Mouse (Mus musculus) megakaryocyte, embryonic 14.5 days (primary cell): ENCODE measurements around the gene 1190005I06Rik. TPM values are rescaled to one million over a fixed set of nuclear protein-coding genes. Genes with fewer than 3 reads are reported as not detected.
"Not testable (repeated sequence)": the region's sequence is repeated elsewhere in the genome, so short reads cannot be mapped to it uniquely, and the experiment has no call there.

ENCODE experiments used
- H3K27me3 ChIP-seq: replicated peaks from 2 replicates; pipeline ENCODE3; 2012; ENCODE audit warnings: inconsistent platforms
- H3K36me3 ChIP-seq: replicated peaks from 2 replicates; pipeline ENCODE3; 2012; ENCODE audit warnings: low read length, inconsistent platforms, mixed read lengths
- H3K4me1 ChIP-seq: 2 replicates; pipeline ENCODE4 v1.6.1; 2012; ENCODE audit warnings: inconsistent platforms
- H3K4me3 ChIP-seq: replicated peaks from 2 replicates; pipeline ENCODE3; 2012; ENCODE audit warnings: moderate library complexity, mild to moderate bottlenecking, inconsistent platforms
- H3K9me3 ChIP-seq: 2 replicates; pipeline ENCODE4 v1.6.1; 2012; ENCODE audit warnings: inconsistent platforms
- FLI1 ChIP-seq: IDR thresholded peaks from 2 replicates; pipeline ENCODE4 v1.6.1; 2012; ENCODE audit warnings: low read length, inconsistent platforms, mixed read lengths
- GATA1 ChIP-seq: IDR thresholded peaks from 3 replicates; pipeline ENCODE4 v1.6.1; 2012; ENCODE audit warnings: mixed read lengths, low read length, inconsistent platforms, borderline replicate concordance
- polyA plus RNA-seq: library from polyadenylated mRNA; stranded (reverse); fragments of >175 nt; gene quantifications from 2 replicates; pipeline ENCODE4 v1.2.3, GENCODE M21; 2012; ENCODE audit warnings: low replicate concordance; ENCODE audit not compliant: insufficient read depth

1190005I06Rik gene
- polyA plus RNA-seq, 1 experiment, result 3.6 TPM

- Histone ChIP-seq H3K4me1 (peaks cover 46% of the 10 kb centered on the region), H3K36me3 (no peaks in the 10 kb centered on the region), H3K4me3 (no peak overlapping the region), H3K27me3 (peaks cover 85% of the 10 kb centered on the region), H3K9me3 (peaks cover 3% of the 10 kb centered on the region; the same call in 1 of the 2 replicates)
- TF ChIP-seq GATA1, result no peak
- TF ChIP-seq FLI1, result no peak
Observed at GRCm38 (mm10) chr8:120684082-120684481, 36.6 kb upstream of the 1190005I06Rik start.

GRCm38 (mm10) chr8:120683602-120684001 lies 36.2 kb upstream of the 1190005I06Rik start:
- H3K9me3 ChIP-seq, result peaks cover 3% of the 10 kb centered on the region; the same call in 1 of the 2 replicates
- no peak overlapping the region for H3K4me3 ChIP-seq
- no peak for TF ChIP-seq GATA1
- no peak for TF ChIP-seq FLI1
- H3K36me3 ChIP-seq, result no peaks in the 10 kb centered on the region
- H3K4me1 ChIP-seq, result peaks cover 41% of the 10 kb centered on the region
- peaks cover 82% of the 10 kb centered on the region for H3K27me3 ChIP-seq

GRCm38 (mm10) chr8:120681113-120681512 lies 33.7 kb upstream of the 1190005I06Rik start:
- Histone ChIP-seq H3K9me3 (no peaks in the 10 kb centered on the region), H3K4me3 (no peak overlapping the region), H3K4me1 (peaks cover 24% of the 10 kb centered on the region), H3K27me3 (peaks cover 57% of the 10 kb centered on the region), H3K36me3 (peaks cover 8% of the 10 kb centered on the region)
- TF ChIP-seq GATA1 (no peak), FLI1 (no peak)

- not testable (repeated sequence) for H3K4me3 ChIP-seq, H3K9me3 ChIP-seq
- H3K4me1 ChIP-seq, result peaks cover 22% of the 10 kb centered on the region
- H3K36me3 ChIP-seq, result peaks cover 15% of the 10 kb centered on the region
- peaks cover 50% of the 10 kb centered on the region for H3K27me3 ChIP-seq
Observed at GRCm38 (mm10) chr8:120680405-120680804, 33.0 kb upstream of the 1190005I06Rik start.

GRCm38 (mm10) chr8:120679629-120680387 lies 32.4 kb upstream of the 1190005I06Rik start:
- TF ChIP-seq FLI1 (no peak), GATA1 (no peak)
- peak overlapping the region; percentile 50 for H3K4me3 ChIP-seq
- H3K36me3 ChIP-seq, result peaks cover 18% of the 10 kb centered on the region
- H3K4me1 ChIP-seq, result peaks cover 22% of the 10 kb centered on the region
- H3K27me3 ChIP-seq, result peaks cover 44% of the 10 kb centered on the region
- H3K9me3 ChIP-seq, result no peaks in the 10 kb centered on the region

GRCm38 (mm10) chr8:120678447-120678846 lies 31.0 kb upstream of the 1190005I06Rik start:
- peaks cover 35% of the 10 kb centered on the region for H3K27me3 ChIP-seq

GRCm38 (mm10) chr8:120675718-120676117 lies 28.3 kb upstream of the 1190005I06Rik start:
- TF ChIP-seq FLI1 (no peak), GATA1 (no peak)
- Histone ChIP-seq H3K4me1 (peaks cover 41% of the 10 kb centered on the region), H3K27me3 (peaks cover 11% of the 10 kb centered on the region), H3K36me3 (peaks cover 55% of the 10 kb centered on the region), H3K9me3 (no peaks in the 10 kb centered on the region), H3K4me3 (no peak overlapping the region)

More at GRCm38 (mm10) chr8:120678447-120678846, 31.0 kb upstream of the 1190005I06Rik start:
- H3K36me3 ChIP-seq, result peaks cover 28% of the 10 kb centered on the region
- TF ChIP-seq FLI1 (no peak), GATA1 (no peak)
- H3K4me1 ChIP-seq, result peaks cover 20% of the 10 kb centered on the region
- H3K9me3 ChIP-seq, result no peaks in the 10 kb centered on the region
- H3K4me3 ChIP-seq, result no peak overlapping the region

GRCm38 (mm10) chr8:120673298-120673697 lies 25.9 kb upstream of the 1190005I06Rik start:
- H3K9me3 ChIP-seq, result no peaks in the 10 kb centered on the region
- TF ChIP-seq GATA1 (no peak), FLI1 (no peak)
- H3K27me3 ChIP-seq, result no peaks in the 10 kb centered on the region
- H3K4me1 ChIP-seq, result peaks cover 47% of the 10 kb centered on the region
- H3K36me3 ChIP-seq, result peaks cover 68% of the 10 kb centered on the region
- no peak overlapping the region for H3K4me3 ChIP-seq

- H3K27me3 ChIP-seq, result no peaks in the 10 kb centered on the region
- no peak overlapping the region for H3K4me3 ChIP-seq
- H3K4me1 ChIP-seq, result peaks cover 47% of the 10 kb centered on the region
- H3K36me3 ChIP-seq, result peaks cover 68% of the 10 kb centered on the region
- no peaks in the 10 kb centered on the region for H3K9me3 ChIP-seq
- TF ChIP-seq FLI1 (no peak), GATA1 (no peak)
Observed at GRCm38 (mm10) chr8:120672626-120673229, 25.3 kb upstream of the 1190005I06Rik start.

GRCm38 (mm10) chr8:120671775-120672174 lies 24.3 kb upstream of the 1190005I06Rik start:
- H3K9me3 ChIP-seq, result no peaks in the 10 kb centered on the region
- peaks cover 60% of the 10 kb centered on the region for H3K36me3 ChIP-seq
- no peak overlapping the region for H3K4me3 ChIP-seq
- no peaks in the 10 kb centered on the region for H3K27me3 ChIP-seq
- H3K4me1 ChIP-seq, result peaks cover 51% of the 10 kb centered on the region
- TF ChIP-seq FLI1, result no peak
- no peak for TF ChIP-seq GATA1
